Mouse (Mus musculus) liver, postnatal 0 days (tissue): ENCODE measurements around the gene Ralgapa2.

ENCODE experiments used
- CTCF ChIP-seq: sonication (generic); IDR thresholded peaks from 2 replicates; pipeline ENCODE4 v1.5.1; 2016; ENCODE audit warnings: antibody characterized with exemption, low read depth
- EP300 ChIP-seq: IDR thresholded peaks from 2 replicates; pipeline ENCODE4 v1.6.1; 2016; ENCODE audit warnings: antibody characterized with exemption, low read depth, mild to moderate bottlenecking

GRCm38 (mm10) chr2:146262966-146263365 lies 249.2 kb downstream of the Ralgapa2 start:
- no peak for TF ChIP-seq CTCF
- TF ChIP-seq EP300: no peak
